Mouse (Mus musculus) frontal cortex, postnatal 10 days (tissue): Measurements from ENCODE around the gene Bmp4.

ENCODE experiments used
- DNase-seq, 2 experiments: peaks; one replicate each; pipeline ENCODE4 v3.0.0; 2022; ENCODE audit warnings: low spot score in 2 of 2, mixed read lengths in 1 of 2

Gene Bmp4

GRCm38 (mm10) chr14:46390249-46390775, at the start of gene Bmp4:
TSS of gene Bmp4 (minus strand) at chr14:46390669.
- DNase-seq, result no peak

- DNase-seq, result no peak
Measured at GRCm38 (mm10) chr14:46439461-46440048, 49.1 kb upstream of the Bmp4 start.

DNA sequence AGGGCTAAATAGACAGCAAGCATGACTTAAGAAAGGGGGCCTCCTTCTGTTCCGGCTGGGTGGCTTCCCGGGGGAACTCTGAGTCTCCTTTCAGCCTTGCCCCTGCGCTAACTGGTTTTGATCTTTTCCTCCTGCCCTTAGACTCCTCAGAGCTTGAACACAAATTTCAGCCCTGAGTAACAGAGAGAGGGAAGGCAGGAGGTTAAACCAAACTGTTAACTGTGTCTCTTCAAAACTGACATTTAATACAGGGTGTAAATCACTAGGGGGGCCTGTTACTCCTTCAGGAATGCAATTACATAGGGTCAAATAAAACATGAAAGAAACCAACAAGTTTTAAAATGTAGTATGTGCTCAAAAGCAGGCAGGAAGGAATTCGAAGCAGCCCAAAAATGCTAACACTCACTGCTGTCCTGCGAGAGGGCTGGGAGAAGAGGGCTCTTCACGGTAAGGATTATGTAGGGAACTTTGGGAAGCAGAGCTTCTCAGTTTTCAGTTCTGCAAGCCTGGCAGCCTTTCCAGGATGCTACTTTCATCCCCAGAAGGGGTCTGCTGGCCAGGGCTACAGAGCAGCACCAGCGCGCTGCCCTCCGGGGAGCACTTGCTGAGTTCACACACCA, 46.1 kb upstream of the Bmp4 start:
- DNase-seq, result no peak

DNA sequence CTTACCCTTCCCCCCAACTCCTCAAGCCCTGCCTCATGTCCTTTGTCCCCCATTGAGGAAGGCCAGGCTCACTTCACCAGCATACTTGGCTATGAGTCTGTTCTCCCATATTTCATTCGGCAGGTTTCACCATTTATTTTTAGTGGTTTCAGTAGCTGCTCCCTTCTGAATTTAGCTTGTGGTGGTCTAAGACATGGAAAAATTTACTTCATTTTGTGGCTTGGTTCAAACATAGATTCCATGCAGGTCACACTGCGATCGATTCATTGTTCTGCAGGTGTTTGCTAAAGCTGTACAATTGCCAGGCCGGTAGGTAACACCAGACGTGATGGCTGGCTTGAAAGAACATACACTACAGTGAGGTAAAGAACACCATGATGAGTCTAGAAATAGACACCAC, 39.8 kb upstream of the Bmp4 start:
- DNase-seq, result no peak

DNA sequence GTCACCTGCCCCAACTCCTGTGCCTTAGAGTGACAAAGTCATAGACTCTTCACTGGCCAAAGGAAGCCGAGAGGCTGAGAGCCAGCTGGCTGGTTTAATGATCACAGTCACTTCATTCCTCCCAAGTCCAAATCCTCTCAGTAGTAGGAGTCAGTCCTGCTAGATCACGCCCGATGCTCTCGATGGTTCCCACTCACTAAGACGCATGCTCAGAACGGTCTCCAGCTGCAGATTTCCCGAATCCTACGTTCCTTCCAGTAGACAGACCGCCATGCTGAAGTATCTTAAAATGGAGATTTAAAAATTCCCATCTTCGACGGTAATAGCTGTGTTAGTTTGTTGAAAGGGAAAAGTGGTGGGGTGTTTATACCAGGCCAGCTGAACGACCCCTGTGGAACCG, 36.8 kb upstream of the Bmp4 start:
- DNase-seq, result no peak

- no peak for DNase-seq
Measured at GRCm38 (mm10) chr14:46421823-46422222, 31.4 kb upstream of the Bmp4 start.

DNA sequence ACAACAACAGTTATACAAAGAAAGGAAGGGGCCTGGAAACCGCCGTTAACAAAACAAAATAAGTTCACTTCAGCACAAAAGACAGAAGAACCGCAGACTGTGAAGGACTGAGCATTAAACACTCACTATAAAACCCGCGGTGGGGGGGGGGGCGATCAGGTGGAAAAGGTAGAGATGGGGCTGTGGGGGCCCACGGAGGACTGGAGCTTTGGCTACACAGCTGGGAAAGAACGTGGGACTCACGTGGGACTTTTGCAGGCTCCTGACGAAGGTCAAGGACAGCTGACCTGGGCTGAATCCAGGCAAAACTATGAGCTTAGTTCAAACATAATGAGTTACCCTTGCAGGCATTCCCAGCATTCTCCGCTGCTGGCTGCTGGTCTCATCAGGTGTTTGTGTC, 28.8 kb upstream of the Bmp4 start:
- DNase-seq, result no peak

DNA sequence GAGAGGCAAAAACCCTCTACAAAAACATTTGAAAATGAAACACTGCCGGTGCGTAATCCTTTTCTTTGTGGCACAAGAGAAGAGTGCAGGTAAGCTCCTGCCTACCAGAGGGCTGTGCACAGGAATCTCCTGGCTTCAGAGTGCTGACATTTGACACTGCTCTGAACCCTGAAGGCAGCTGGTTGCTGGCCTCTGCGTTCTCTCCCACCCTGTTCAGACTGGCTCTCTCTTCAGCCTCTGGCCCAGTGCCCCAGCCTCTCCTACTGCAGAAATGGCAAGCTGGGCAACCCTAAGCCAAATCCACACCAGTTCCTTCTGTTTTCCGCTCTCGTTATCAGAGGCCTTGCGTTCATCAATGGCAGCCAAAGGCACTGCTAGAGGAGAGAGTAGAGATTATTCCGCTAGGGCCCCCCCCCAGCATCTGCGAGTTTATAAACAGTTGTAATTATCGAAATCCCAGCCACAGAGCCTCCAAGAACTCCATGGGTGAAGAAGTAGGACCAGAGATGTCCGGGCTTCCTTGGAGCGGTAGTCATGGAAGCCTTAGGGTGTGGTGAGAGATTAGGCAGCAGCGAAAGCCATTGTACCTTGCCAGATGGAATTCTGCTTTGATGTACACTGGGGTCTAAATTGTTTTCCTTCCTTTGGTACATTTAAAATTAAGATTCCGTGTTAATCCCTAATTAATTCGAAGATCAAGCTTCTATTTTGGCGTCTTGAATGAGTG, 28.1 kb upstream of the Bmp4 start:
- no peak for DNase-seq

DNA sequence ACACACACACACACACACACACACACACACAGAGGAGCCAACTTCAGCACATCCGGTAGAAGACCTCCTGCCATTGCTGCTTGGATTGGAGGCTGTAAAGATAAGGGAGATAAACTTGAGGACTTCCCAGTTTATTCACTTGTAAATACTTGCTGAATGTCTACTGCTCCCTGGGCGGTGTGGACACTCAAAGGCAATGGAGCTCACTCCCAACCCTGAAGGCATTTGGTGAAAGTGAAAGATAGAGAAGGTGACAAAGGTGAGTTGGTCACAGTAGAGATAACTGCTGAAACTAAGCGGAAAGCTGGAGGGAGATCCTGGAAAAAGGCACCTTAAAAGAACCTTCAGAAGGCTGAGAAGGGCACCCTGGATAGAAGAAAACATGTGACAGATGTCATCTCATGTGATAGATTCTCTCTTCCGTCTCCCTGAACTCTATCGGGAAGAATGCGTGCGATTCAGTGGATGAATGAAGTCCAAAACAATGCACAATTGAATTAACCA, 22.1 kb upstream of the Bmp4 start:
- no peak for DNase-seq

DNA sequence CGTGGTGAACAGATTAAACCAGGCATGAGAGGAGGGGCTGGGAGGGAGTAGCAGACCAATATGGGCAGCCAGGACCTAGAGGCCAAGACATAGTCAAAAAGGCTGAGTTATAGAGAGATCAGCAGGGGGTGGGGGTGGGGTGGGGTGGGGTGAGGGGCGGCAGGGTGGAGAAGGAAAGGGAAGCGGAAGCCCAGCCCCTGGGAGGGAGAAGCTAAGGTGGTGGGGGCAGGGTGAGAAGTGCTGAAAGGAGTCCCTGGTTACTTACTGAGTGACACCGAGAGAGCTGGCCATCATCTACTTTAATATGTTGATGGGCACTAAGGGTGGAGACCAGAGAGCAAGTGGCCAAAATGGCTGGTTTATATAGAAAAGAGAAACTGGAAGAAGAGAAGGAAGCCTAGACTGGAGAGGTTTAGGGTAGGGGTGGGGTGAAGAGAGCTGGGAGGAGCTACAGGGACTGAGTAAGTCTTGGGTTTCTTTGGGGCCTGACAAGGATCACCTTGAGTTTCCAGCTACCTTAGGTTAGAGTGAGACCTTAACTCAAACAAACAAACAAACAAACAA, 20.2 kb upstream of the Bmp4 start:
- no peak for DNase-seq

DNA sequence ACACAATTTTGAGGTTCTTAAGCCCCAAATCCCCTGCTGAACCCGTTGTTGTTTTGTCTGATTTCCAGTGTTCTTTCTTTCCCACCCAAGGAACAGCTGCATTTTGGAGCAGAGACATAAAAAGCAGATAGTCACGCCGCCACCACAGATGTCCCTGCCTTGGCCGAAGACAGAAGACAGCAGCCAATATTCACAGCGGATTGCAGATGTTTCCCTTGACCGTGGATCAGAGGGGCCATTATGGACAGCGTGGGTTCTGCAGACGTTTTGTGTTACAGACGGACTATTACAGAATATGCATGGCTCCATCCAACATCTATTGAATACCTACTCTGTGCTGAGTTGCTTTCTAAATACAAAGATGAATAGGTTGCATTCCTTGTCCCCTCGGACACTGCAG, 18.5 kb upstream of the Bmp4 start:
- peak in 1 of 2 experiments; percentile 25 for DNase-seq

DNA sequence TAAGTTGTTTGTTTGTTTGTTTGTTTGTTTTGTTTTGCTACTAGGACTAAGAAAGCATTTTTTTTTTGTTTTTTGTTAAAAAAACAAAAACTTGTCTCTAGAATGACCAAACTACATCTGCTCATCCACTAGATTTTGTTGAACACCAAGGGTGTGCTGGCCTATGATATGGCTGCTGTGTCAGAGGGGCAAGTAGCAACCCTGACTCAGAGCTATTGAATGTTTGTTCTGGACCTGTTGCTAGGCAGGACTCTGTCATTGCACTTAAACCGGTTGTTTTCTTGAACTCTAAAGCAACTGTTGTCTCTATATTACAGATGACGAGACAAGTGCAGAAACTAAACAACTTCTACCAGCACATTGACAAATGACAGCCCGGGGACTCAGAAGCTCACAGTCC, 17.9 kb upstream of the Bmp4 start:
- DNase-seq, result no peak

- no peak for DNase-seq
Measured at GRCm38 (mm10) chr14:46399925-46400324, 9.5 kb upstream of the Bmp4 start.

DNA sequence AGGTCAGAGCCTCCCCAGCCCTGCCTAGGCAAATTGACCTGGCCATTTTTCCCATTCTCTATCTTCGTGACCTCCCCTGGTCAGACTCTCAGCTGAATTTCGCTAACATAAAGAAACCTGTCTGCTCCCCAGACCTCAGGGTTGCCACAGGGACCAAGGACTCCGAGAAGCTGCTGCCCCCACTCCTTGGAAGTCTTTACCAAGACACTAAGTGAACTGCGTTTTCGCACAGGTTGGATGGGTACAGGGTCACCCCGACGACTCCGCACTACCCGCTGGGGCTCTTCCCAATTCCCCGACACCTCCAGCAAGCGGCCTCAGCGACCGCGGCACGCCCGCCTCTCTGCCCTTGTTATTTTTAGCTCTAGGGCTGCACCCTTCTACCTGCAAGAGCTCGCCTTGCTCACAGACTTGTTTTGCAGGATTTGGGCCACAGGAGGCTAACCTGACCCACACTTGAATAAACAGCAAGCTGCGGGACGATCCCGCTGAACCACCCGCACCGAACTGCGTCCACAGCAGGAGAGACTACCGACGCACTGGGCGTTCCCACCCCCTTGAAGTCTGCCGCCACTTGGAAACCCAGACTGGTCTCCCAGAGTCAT, 7.7 kb upstream of the Bmp4 start:
- no peak for DNase-seq

- no peak for DNase-seq
Measured at GRCm38 (mm10) chr14:46391621-46392170, 1.2 kb upstream of the Bmp4 start.

DNA sequence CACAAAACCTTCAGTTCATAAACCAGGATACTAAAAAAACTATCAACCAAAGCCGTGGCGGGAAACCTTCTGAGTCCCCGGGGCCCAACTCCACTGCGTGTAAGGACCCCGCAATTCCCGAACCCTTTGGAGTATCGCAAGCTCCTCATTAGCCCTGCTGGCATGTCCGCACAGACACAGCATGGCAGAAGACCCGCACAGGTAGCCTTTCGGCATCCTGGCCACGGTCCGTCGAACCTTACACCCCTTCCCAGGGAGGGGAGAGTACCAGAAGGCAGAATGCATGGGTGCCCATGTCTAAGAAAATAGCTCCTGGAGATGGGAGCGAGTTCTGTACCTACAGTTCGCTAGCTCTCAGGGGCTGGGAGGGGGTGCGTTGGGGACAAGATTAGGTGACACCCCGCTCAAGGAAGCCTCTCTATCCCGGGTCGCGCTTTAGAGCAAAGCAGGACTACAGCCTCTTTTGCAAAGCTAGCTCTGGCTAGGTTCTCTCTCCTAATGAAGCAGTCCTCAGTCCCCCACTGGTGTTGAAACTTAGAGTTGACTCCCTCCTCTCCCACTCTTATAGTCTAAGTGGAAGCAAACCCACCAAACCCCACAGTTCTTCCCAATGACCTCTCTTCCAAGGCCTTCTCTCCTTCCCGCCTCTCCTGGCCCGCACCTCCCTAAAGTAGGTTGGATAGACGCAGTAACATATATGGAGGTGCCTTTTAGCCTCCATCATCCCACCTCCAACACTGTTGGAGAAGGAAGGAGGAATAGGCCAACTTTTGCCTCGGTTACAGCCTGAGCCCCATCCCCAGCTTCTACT, 826 bp downstream of the Bmp4 start:
- DNase-seq, result no peak

DNA sequence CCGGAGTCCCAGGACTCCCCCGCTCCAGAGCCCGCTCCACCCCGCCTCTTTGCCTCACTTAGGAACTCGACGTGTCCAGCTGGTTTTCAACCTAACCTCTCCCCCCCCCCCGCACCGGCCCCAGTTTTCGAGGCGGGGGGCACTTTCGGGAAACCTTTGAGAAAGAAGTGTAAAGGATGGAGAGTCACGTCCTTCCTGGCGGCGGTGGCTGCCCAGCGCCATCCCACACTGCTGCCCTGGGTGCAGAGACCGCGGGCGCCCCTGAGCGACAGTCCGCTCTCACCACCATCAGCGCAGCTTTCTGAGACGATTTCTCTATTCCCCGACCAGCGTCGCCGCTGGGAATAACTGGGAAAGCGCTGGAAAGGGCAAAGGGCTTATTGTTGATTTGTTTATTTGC, 1.8 kb downstream of the Bmp4 start:
- no peak for DNase-seq

DNA sequence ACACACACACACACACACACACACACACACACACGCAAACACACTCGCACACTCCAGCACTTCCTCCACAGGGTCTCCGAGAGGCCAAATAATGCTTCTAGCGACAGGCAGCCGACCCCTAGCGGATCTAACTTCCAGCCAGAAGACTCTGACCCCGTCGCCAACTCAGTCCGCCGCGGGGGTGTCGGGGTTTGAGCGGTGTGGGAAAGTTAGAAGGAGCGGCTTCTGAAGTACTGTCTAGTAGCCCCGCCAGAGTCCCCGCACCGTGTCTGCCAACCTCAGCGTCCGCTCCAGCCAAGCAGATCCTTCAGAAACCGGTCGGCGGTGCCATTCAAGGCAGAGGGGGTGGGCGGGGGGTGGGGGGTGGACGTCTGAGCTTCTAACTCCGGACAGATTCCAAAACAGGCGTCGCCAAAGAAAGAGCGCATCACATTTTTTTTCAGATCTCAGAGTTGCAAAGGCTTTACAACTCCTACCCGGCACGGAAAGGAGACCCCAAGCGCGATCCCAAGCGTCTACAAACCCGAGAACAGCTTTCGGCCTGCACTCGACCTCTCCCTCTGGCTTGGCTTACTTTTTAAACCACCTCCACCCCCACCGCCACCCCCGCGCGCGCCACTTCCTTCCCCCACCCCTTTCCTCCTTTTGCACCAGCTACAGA, 2.5 kb downstream of the Bmp4 start:
- no peak for DNase-seq

DNA sequence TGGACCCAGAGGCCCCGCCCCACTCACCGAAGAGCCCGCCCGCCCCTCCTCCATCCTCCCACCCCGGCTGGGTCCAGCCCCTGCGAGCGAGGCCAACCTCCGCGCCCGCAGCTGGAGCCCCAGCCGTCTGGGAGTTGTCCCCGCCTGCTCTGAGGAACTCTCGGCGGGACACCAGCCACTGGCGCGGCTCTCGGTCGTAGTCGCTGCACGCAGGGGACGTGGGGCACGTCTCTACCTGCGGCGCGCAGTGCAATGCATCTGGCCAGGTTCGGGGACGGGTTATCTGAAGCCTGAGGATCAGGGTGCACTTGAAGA, 3.2 kb downstream of the Bmp4 start:
- DNase-seq, result peak in 1 of 2 experiments; percentile 45
